Mouse (Mus musculus): ENCODE measurements around the gene Prkn. TPM values are rescaled to one million over a fixed set of nuclear protein-coding genes. Genes with fewer than 3 reads are reported as not detected.
A peak's percentile ranks its signal among the peaks of the same experiment; 100 is the strongest.

The Prkn gene
- polyA plus RNA-seq, 1 experiment from 2014 or later = 0.14 TPM

DNA sequence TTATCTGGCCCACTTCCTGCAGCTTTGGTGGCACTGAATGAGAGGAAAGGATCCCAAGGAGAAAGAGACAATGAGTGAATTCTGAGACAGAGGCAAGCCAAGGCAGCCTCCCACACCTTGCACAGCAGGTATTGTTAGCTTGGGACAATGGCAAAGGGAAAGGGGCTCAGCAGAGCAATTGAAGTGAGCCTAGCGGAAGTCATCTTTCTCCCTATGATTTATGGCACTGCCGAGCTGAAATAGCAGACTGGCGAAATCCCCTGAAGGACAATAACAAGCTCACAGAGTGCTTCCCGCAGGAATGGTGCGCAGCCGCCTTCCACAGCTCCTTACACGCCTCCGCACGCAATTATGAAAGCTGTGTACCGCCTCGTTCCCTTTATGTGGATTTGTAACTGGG lies 1122.6 kb downstream of the Prkn start:
- H3K27me3 ChIP-seq (replicated peaks; ENCODE audit: control insufficient read depth, insufficient read depth, low read length) = no peaks in the 10 kb centered on the region
- H3K9ac ChIP-seq (ENCODE audit: low read depth, low read length) = no peak overlapping the region
- ATAC-seq (replicated peaks; ENCODE audit: low FRiP score) = no peak
- no peaks in the 10 kb centered on the region for H3K4me1 ChIP-seq (replicated peaks; ENCODE audit: control insufficient read depth, insufficient read depth, low read length)
- 0 out of 2 replicates have a peak, but pooled peaks cover 3% of the 10 kb centered on the region for H3K9me3 ChIP-seq (ENCODE audit: control insufficient read depth, low read length)
- H3K36me3 ChIP-seq (ENCODE audit: control insufficient read depth, insufficient read depth, low read length) = no peaks in the 10 kb centered on the region
- H3K4me3 ChIP-seq (ENCODE audit: low read depth, low read length) = no peak overlapping the region
- DNase-seq (ENCODE audit: low spot score) = no peak
- H3K4me2 ChIP-seq = no peak overlapping the region
- 60% methylated on average over 11 of the region's 11 CpGs for WGBS
- H3K27ac ChIP-seq (ENCODE audit: low read depth, low read length) = no peak overlapping the region

DNA sequence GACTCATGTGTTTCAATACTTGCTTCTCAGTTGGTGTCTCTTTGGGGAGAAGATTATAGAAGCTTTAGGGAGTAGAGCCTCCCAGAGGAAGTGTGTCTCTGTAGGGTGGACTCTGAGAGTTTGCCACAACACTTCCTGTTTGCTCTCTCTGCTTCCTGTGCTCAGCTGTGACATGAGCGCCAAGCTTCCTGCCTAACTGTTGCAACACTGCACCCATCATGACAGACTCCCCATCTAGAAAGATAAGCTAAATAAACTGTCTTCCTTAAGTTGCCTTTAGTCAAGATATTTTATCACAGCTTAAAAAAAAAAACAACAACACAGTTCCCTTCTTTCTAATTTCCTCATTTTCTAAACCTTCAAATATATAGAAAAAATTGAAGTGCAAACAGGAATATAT lies 1130.0 kb downstream of the Prkn start:
- H3K4me1 ChIP-seq (replicated peaks; ENCODE audit: control insufficient read depth, insufficient read depth, low read length) = no peaks in the 10 kb centered on the region
- no peak overlapping the region for H3K4me3 ChIP-seq (ENCODE audit: low read depth, low read length)
- 0 out of 2 replicates have a peak, but pooled peaks cover 3% of the 10 kb centered on the region for H3K9me3 ChIP-seq (ENCODE audit: control insufficient read depth, low read length)
- no peaks in the 10 kb centered on the region for H3K36me3 ChIP-seq (ENCODE audit: control insufficient read depth, insufficient read depth, low read length)
- H3K9ac ChIP-seq (ENCODE audit: low read depth, low read length) = no peak overlapping the region
- 45% methylated on average over 1 of the region's 1 CpGs for WGBS
- DNase-seq (ENCODE audit: low spot score) (no peak), ATAC-seq (replicated peaks; ENCODE audit: low FRiP score) (no peak)
- no peak overlapping the region for H3K4me2 ChIP-seq
- no peak overlapping the region for H3K27ac ChIP-seq (ENCODE audit: low read depth, low read length)
- no peaks in the 10 kb centered on the region; the same call in 1 of the 2 replicates for H3K27me3 ChIP-seq (replicated peaks; ENCODE audit: control insufficient read depth, insufficient read depth, low read length)

GRCm38 (mm10) chr17:11972550-11972949 lies 1132.4 kb downstream of the Prkn start:
- WGBS = 14% methylated on average over 9 of the region's 9 CpGs
- DNase-seq (ENCODE audit: low spot score) = no peak
- no peak overlapping the region for H3K9ac ChIP-seq (ENCODE audit: low read depth, low read length)

DNA sequence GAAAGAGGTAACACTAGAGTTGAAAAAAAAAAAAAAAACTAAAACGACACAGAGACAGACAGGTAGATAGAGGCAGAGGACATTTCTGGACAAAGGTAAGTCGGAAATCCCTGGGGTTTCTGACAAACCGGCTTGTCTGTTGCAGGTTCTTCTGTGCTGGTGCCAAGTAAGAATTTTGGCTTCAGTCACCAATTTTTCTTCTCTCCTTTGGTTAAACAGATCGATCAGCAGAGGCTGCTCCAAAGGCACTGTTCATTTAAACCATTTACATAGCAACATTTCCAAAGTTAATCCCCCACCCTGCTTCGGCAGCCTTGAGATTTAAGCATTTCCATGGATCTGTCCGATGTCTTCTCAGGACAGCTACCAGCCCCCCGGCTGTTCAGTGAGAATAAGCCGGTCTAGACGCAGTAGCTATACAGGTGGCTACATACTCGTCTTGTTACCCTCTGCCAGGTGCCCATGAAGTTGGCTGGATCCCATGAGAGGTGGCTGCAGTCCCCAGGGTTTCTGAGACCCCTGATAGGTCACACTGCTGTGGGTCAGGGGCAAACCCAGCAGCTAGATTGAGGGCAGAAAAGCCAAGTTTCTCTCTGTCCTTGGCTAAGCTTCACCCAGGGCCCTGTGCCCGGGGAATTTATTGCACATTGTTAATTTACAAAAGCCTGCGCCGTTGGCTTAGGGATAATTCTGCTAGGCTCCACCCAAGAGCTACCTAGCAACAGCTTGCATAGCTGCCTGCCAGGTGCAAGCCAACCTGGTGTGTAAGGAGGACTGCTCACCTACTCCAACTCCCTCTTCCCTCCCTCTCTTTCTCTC lies 1133.0 kb downstream of the Prkn start:
- Histone ChIP-seq H3K27ac (ENCODE audit: low read depth, low read length) (no peak overlapping the region), H3K27me3 (replicated peaks; ENCODE audit: control insufficient read depth, insufficient read depth, low read length) (no peaks in the 10 kb centered on the region; the same call in 1 of the 2 replicates), H3K4me3 (ENCODE audit: low read depth, low read length) (no peak overlapping the region), H3K4me1 (replicated peaks; ENCODE audit: control insufficient read depth, insufficient read depth, low read length) (no peaks in the 10 kb centered on the region), H3K36me3 (ENCODE audit: control insufficient read depth, insufficient read depth, low read length) (no peaks in the 10 kb centered on the region), H3K4me2 (no peak overlapping the region), H3K9ac (ENCODE audit: low read depth, low read length) (no peak overlapping the region), H3K9me3 (ENCODE audit: control insufficient read depth, low read length) (no peaks in the 10 kb centered on the region)
- ATAC-seq (replicated peaks; ENCODE audit: low FRiP score) = no peak
- WGBS = 58% methylated on average over 13 of the region's 13 CpGs
- no peak for DNase-seq (ENCODE audit: low spot score)

More at GRCm38 (mm10) chr17:11972550-11972949, 1132.4 kb downstream of the Prkn start:
- Histone ChIP-seq H3K4me2 (peak overlapping the region; percentile 35; the same call in 1 of the 2 replicates), H3K27ac (ENCODE audit: low read depth, low read length) (no peak overlapping the region), H3K9me3 (ENCODE audit: control insufficient read depth, low read length) (0 out of 2 replicates have a peak, but pooled peaks cover under 1% of the 10 kb centered on the region), H3K36me3 (ENCODE audit: control insufficient read depth, insufficient read depth, low read length) (no peaks in the 10 kb centered on the region), H3K4me3 (ENCODE audit: low read depth, low read length) (no peak overlapping the region), H3K27me3 (replicated peaks; ENCODE audit: control insufficient read depth, insufficient read depth, low read length) (no peaks in the 10 kb centered on the region; the same call in 1 of the 2 replicates), H3K4me1 (replicated peaks; ENCODE audit: control insufficient read depth, insufficient read depth, low read length) (no peaks in the 10 kb centered on the region)
- ATAC-seq (replicated peaks; ENCODE audit: low FRiP score) = no peak

DNA sequence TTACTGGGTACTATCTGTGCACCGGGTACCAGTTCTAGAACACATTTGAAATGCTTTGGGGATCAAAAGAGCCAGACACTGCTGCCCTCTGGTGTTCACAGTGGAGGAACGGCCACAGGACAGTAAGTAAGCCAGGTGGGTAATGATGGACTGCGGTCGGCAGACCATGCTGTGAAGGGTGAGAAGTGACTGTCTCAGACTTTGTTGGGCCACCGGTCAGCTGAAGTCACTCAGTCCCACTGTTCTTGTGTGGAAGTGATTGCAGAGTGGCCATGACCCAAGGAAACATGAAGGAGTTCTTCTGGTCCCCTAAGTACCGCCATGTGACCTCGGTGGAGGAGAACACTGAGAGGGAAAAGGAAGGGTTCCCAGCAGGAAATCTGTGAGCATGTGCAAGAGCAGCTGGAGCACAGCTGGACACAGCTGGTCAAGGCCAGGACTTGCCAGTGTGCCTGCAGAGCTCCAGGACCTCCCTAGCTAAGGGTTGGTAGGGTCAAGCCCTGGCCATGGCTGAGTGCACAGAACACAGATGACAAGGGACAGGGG lies 1135.0 kb downstream of the Prkn start:
- WGBS = 29% methylated on average over 7 of the region's 7 CpGs
- Histone ChIP-seq H3K4me3 (ENCODE audit: low read depth, low read length) (no peak overlapping the region), H3K27ac (ENCODE audit: low read depth, low read length) (no peak overlapping the region), H3K36me3 (ENCODE audit: control insufficient read depth, insufficient read depth, low read length) (no peaks in the 10 kb centered on the region), H3K4me2 (no peak overlapping the region), H3K9ac (ENCODE audit: low read depth, low read length) (no peak overlapping the region), H3K27me3 (replicated peaks; ENCODE audit: control insufficient read depth, insufficient read depth, low read length) (no peaks in the 10 kb centered on the region; the same call in 1 of the 2 replicates), H3K4me1 (replicated peaks; ENCODE audit: control insufficient read depth, insufficient read depth, low read length) (no peaks in the 10 kb centered on the region), H3K9me3 (ENCODE audit: control insufficient read depth, low read length) (no peaks in the 10 kb centered on the region)
- no peak for DNase-seq (ENCODE audit: low spot score)
- ATAC-seq (replicated peaks; ENCODE audit: low FRiP score) = no peak

DNA sequence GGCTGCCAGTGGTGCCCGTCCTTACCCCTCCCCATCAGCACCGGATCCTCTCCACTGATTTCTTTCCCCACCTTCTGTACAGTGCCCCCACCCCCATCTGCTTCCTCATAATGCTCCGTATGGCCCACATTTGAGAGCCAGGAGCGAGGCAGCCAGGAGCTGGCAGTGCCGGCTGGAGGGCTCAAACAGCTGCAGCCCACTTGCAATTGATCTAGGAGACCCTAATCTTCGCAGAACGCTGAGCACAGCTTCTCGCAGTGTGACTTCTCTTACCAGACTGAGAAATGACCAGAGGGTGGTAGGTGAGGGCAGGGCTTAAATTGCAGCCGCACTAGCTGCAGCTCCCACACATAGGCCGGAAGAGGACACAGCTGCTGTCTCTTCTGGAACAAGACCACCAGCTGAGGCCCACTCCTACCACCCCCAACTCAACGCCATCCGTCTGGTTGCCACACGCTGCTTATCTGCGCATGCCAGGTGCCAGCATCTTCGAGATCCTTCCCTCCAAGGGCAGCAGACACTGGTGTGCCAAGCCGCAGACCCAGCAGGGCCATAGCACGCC lies 1138.2 kb downstream of the Prkn start:
- 43% methylated on average over 17 of the region's 17 CpGs for WGBS
- no peak for ATAC-seq (replicated peaks; ENCODE audit: low FRiP score)
- no peaks in the 10 kb centered on the region; the same call in 1 of the 2 replicates for H3K27me3 ChIP-seq (replicated peaks; ENCODE audit: control insufficient read depth, insufficient read depth, low read length)

GRCm38 (mm10) chr17:11981666-11982065 lies 1141.5 kb downstream of the Prkn start:
- WGBS = 57% methylated on average over 9 of the region's 9 CpGs
- Histone ChIP-seq H3K4me1 (replicated peaks; ENCODE audit: control insufficient read depth, insufficient read depth, low read length) (no peaks in the 10 kb centered on the region), H3K9ac (ENCODE audit: low read depth, low read length) (no peak overlapping the region)

More for the DNA sequence above, 1138.2 kb downstream of the Prkn start:
- no peak overlapping the region for H3K9ac ChIP-seq (ENCODE audit: low read depth, low read length)
- no peak overlapping the region for H3K27ac ChIP-seq (ENCODE audit: low read depth, low read length)
- no peak for DNase-seq (ENCODE audit: low spot score)
- no peak overlapping the region for H3K4me3 ChIP-seq (ENCODE audit: low read depth, low read length)
- no peaks in the 10 kb centered on the region for H3K9me3 ChIP-seq (ENCODE audit: control insufficient read depth, low read length)
- H3K36me3 ChIP-seq (ENCODE audit: control insufficient read depth, insufficient read depth, low read length) = no peaks in the 10 kb centered on the region
- no peak overlapping the region for H3K4me2 ChIP-seq
- H3K4me1 ChIP-seq (replicated peaks; ENCODE audit: control insufficient read depth, insufficient read depth, low read length) = no peaks in the 10 kb centered on the region

DNA sequence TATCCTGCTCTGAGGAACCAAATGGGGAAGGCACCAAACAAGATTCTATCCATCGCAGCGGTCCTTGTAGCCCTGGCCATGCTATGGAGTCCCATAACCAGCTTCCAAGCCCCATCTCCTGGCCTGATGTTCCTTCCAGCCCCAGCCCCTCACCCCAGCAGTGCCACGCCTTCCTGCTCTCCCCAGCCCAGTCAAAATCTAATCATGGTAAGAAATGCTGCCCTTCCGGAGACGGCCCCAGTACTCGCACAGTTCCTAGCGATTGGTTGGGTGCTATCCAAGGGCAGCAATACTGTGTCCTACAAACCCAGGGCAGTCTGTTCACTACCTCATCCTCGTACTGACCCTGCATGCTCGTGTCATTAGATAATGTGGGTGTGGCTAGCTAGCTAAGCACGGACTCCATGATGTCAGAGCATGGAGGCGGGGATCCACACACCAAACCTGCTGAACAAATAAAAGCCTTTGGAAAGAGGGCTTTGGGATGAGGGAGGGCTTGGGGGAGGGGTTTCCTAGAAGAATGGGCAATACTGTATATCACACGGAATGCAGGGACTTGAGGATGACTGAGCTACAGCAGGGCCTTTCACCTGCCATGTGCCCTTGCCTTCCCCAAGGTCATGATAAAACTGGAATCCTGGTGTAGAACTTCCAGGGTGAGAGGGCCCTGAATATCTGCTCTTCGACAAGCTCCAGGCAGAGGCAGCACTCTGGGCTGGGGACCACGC lies 1148.1 kb downstream of the Prkn start:
- Histone ChIP-seq H3K4me1 (replicated peaks; ENCODE audit: control insufficient read depth, insufficient read depth, low read length) (no peaks in the 10 kb centered on the region), H3K4me3 (ENCODE audit: low read depth, low read length) (no peak overlapping the region), H3K27me3 (replicated peaks; ENCODE audit: control insufficient read depth, insufficient read depth, low read length) (peaks cover 2% of the 10 kb centered on the region; the same call in 1 of the 2 replicates), H3K9me3 (ENCODE audit: control insufficient read depth, low read length) (no peaks in the 10 kb centered on the region), H3K36me3 (ENCODE audit: control insufficient read depth, insufficient read depth, low read length) (no peaks in the 10 kb centered on the region), H3K4me2 (no peak overlapping the region), H3K9ac (ENCODE audit: low read depth, low read length) (no peak overlapping the region), H3K27ac (ENCODE audit: low read depth, low read length) (no peak overlapping the region)
- DNase-seq (ENCODE audit: low spot score) (no peak), ATAC-seq (replicated peaks; ENCODE audit: low FRiP score) (peak; percentile 36; the same call in 1 of the 2 replicates)
- WGBS = 59% methylated on average over 14 of the region's 14 CpGs

More at GRCm38 (mm10) chr17:11981666-11982065, 1141.5 kb downstream of the Prkn start:
- H3K9me3 ChIP-seq (ENCODE audit: control insufficient read depth, low read length) = no peaks in the 10 kb centered on the region
- ATAC-seq (replicated peaks; ENCODE audit: low FRiP score) = no peak
- no peaks in the 10 kb centered on the region for H3K27me3 ChIP-seq (replicated peaks; ENCODE audit: control insufficient read depth, insufficient read depth, low read length)
- no peak overlapping the region for H3K27ac ChIP-seq (ENCODE audit: low read depth, low read length)
- DNase-seq (ENCODE audit: low spot score) = no peak
- H3K4me3 ChIP-seq (ENCODE audit: low read depth, low read length) = no peak overlapping the region
- H3K4me2 ChIP-seq = no peak overlapping the region
- no peaks in the 10 kb centered on the region for H3K36me3 ChIP-seq (ENCODE audit: control insufficient read depth, insufficient read depth, low read length)
